Mouse (Mus musculus) midbrain, embryonic 11.5 days (tissue): ENCODE measurements at regions not wholly inside any gene's neighbourhood (a gene's known extent, or its start where the extent isn't known, plus 50 kb on each side); places are given as distances from the start of the nearest gene placed in this dataset.

Experiments used
- ATAC-seq: fragments of 200-750 bp; cut with Nextera tagmentation; 2 replicates; pipeline ENCODE4 v1.8.0; 2017; ENCODE audit warnings: moderate TSS enrichment, moderate library complexity; ENCODE audit not compliant: low FRiP score
- DNase-seq: peaks from one replicate; pipeline ENCODE4 v3.0.0; 2015; ENCODE audit warnings: low spot score; ENCODE audit errors: missing footprints
- H3K27ac ChIP-seq: fragments of 300-500 bp; sonication (generic); 2 replicates; pipeline ENCODE4 v1.5.1; 2014; ENCODE audit warnings: low read depth, low read length
- H3K27me3 ChIP-seq: fragments of 300-500 bp; sonication (generic); 2 replicates; pipeline ENCODE4 v1.6.1; 2014; ENCODE audit warnings: mild to moderate bottlenecking, low read length, moderate library complexity, mixed read lengths; ENCODE audit not compliant: control insufficient read depth, insufficient read depth
- H3K36me3 ChIP-seq: fragments of 300-500 bp; sonication (generic); 2 replicates; pipeline ENCODE4 v1.6.1; 2014; ENCODE audit warnings: mild to moderate bottlenecking, low read length, moderate library complexity, mixed read lengths; ENCODE audit not compliant: control insufficient read depth, insufficient read depth
- H3K4me1 ChIP-seq: fragments of 300-500 bp; sonication (generic); 2 replicates; pipeline ENCODE4 v1.6.1; 2014; ENCODE audit warnings: low read length; ENCODE audit not compliant: control insufficient read depth, insufficient read depth
- H3K4me2 ChIP-seq: fragments of 300-500 bp; sonication (generic); 2 replicates; pipeline ENCODE4 v1.6.1; 2014; ENCODE audit warnings: mild to moderate bottlenecking, moderate library complexity
- H3K4me3 ChIP-seq: fragments of 300-500 bp; sonication (generic); 2 replicates; pipeline ENCODE4 v1.5.1; 2014; ENCODE audit warnings: low read depth, low read length
- H3K9ac ChIP-seq: fragments of 300-500 bp; sonication (generic); 2 replicates; pipeline ENCODE4 v1.6.1; 2014; ENCODE audit warnings: low read length
- H3K9me3 ChIP-seq: fragments of 300-500 bp; sonication (generic); 2 replicates; pipeline ENCODE4 v1.6.1; 2016; ENCODE audit warnings: low read length; ENCODE audit not compliant: control insufficient read depth
- WGBS: fragments of 180-500 bp; shearing (Covaris S2); extraction: QIAGEN DNeasy Blood & Tissue Kit; methylation state at CpG from one replicate; pipeline ENCODE4 v1.1.7; 2014; 5-methylcytosine and 5-hydroxymethylcytosine counted together

GRCm38 (mm10) chr4:4510180-4510920 is 282.8 kb downstream of the Impad1 start:
- H3K36me3 ChIP-seq, result no peaks in the 10 kb centered on the region
- no peaks in the 10 kb centered on the region for H3K27me3 ChIP-seq
- H3K9ac ChIP-seq, result no peak overlapping the region
- no peaks in the 10 kb centered on the region for H3K4me1 ChIP-seq
- ATAC-seq (no peak), DNase-seq (peak; percentile 56)
- 89% methylated on average over 2 of the region's 2 CpGs for WGBS
- no peak overlapping the region for H3K4me2 ChIP-seq
- H3K4me3 ChIP-seq, result no peak overlapping the region
- H3K9me3 ChIP-seq, result no peaks in the 10 kb centered on the region
- H3K27ac ChIP-seq, result no peak overlapping the region

GRCm38 (mm10) chr4:4509296-4509695 is 283.9 kb downstream of the Impad1 start:
- DNase-seq (peak; percentile 67), ATAC-seq (no peak)
- 89% methylated on average over 3 of the region's 3 CpGs for WGBS
- H3K9ac ChIP-seq, result no peak overlapping the region
- no peaks in the 10 kb centered on the region for H3K9me3 ChIP-seq
- no peaks in the 10 kb centered on the region for H3K27me3 ChIP-seq
- H3K4me3 ChIP-seq, result no peak overlapping the region
- H3K36me3 ChIP-seq, result no peaks in the 10 kb centered on the region
- no peaks in the 10 kb centered on the region for H3K4me1 ChIP-seq
- H3K27ac ChIP-seq, result no peak overlapping the region
- no peak overlapping the region for H3K4me2 ChIP-seq

GRCm38 (mm10) chr4:4497199-4497598 is 296.0 kb downstream of the Impad1 start:
- no peak for DNase-seq
- Histone ChIP-seq H3K9me3 (no peaks in the 10 kb centered on the region), H3K4me2 (no peak overlapping the region), H3K36me3 (no peaks in the 10 kb centered on the region), H3K9ac (no peak overlapping the region), H3K4me1 (peaks cover 4% of the 10 kb centered on the region; the same call in 1 of the 2 replicates), H3K27ac (no peak overlapping the region), H3K4me3 (no peak overlapping the region), H3K27me3 (no peaks in the 10 kb centered on the region)
- WGBS, result 86% methylated on average over 1 of the region's 1 CpGs
- ATAC-seq, result no peak

GRCm38 (mm10) chr4:4496181-4496580 is 297.0 kb downstream of the Impad1 start:
- no peak overlapping the region for H3K4me2 ChIP-seq
- no peaks in the 10 kb centered on the region for H3K9me3 ChIP-seq
- H3K27me3 ChIP-seq, result no peaks in the 10 kb centered on the region
- DNase-seq, result peak; percentile 85
- no peaks in the 10 kb centered on the region for H3K36me3 ChIP-seq
- no peak overlapping the region for H3K4me3 ChIP-seq
- peaks cover 4% of the 10 kb centered on the region; the same call in 1 of the 2 replicates for H3K4me1 ChIP-seq
- H3K9ac ChIP-seq, result no peak overlapping the region
- ATAC-seq, result peak; percentile 52; the same call in 1 of the 2 replicates
- no peak overlapping the region for H3K27ac ChIP-seq
- 4% methylated on average over 4 of the region's 4 CpGs for WGBS

- 54% methylated on average over 4 of the region's 4 CpGs for WGBS
- Histone ChIP-seq H3K27me3 (no peaks in the 10 kb centered on the region), H3K9ac (no peak overlapping the region), H3K27ac (no peak overlapping the region), H3K9me3 (no peaks in the 10 kb centered on the region), H3K4me1 (no peaks in the 10 kb centered on the region), H3K36me3 (no peaks in the 10 kb centered on the region), H3K4me3 (no peak overlapping the region), H3K4me2 (no peak overlapping the region)
- DNase-seq, result no peak
- no peak for ATAC-seq
Measured at GRCm38 (mm10) chr4:4465169-4465714, 327.9 kb downstream of the Impad1 start.

- Histone ChIP-seq H3K27me3 (no peaks in the 10 kb centered on the region), H3K36me3 (no peaks in the 10 kb centered on the region), H3K9me3 (no peaks in the 10 kb centered on the region), H3K4me3 (no peak overlapping the region), H3K27ac (no peak overlapping the region), H3K9ac (no peak overlapping the region), H3K4me2 (no peak overlapping the region), H3K4me1 (no peaks in the 10 kb centered on the region)
- 79% methylated on average over 4 of the region's 4 CpGs for WGBS
- DNase-seq (peak; percentile 12), ATAC-seq (no peak)
Measured at GRCm38 (mm10) chr4:4464130-4464700, 328.9 kb downstream of the Impad1 start.

- DNase-seq (no peak), ATAC-seq (no peak)
- Histone ChIP-seq H3K4me3 (no peak overlapping the region), H3K36me3 (no peaks in the 10 kb centered on the region), H3K27me3 (no peaks in the 10 kb centered on the region), H3K4me1 (no peaks in the 10 kb centered on the region), H3K9me3 (no peaks in the 10 kb centered on the region), H3K9ac (no peak overlapping the region), H3K4me2 (no peak overlapping the region), H3K27ac (no peak overlapping the region)
- WGBS, result 77% methylated on average over 9 of the region's 9 CpGs
Measured at GRCm38 (mm10) chr4:4459258-4459657, 333.9 kb downstream of the Impad1 start.

GRCm38 (mm10) chr4:4450104-4450503 is 343.1 kb downstream of the Impad1 start:
- Histone ChIP-seq H3K4me2 (no peak overlapping the region), H3K9me3 (no peaks in the 10 kb centered on the region), H3K27ac (no peak overlapping the region), H3K36me3 (no peaks in the 10 kb centered on the region), H3K9ac (no peak overlapping the region), H3K27me3 (no peaks in the 10 kb centered on the region), H3K4me1 (no peaks in the 10 kb centered on the region), H3K4me3 (no peak overlapping the region)
- DNase-seq (peak; percentile 28), ATAC-seq (no peak)
- WGBS, result 93% methylated on average over 1 of the region's 1 CpGs

- ATAC-seq, result no peak
- Histone ChIP-seq H3K36me3 (no peaks in the 10 kb centered on the region), H3K9me3 (no peaks in the 10 kb centered on the region), H3K9ac (no peak overlapping the region), H3K4me3 (no peak overlapping the region), H3K4me1 (no peaks in the 10 kb centered on the region), H3K27me3 (no peaks in the 10 kb centered on the region), H3K4me2 (no peak overlapping the region), H3K27ac (no peak overlapping the region)
- 90% methylated on average over 2 of the region's 2 CpGs for WGBS
- DNase-seq, result no peak
Measured at GRCm38 (mm10) chr4:4442650-4443049, 350.5 kb downstream of the Impad1 start.
